Comparison of ENCODE assay signal across 23 mouse cellular contexts in the genomic region with DNA sequence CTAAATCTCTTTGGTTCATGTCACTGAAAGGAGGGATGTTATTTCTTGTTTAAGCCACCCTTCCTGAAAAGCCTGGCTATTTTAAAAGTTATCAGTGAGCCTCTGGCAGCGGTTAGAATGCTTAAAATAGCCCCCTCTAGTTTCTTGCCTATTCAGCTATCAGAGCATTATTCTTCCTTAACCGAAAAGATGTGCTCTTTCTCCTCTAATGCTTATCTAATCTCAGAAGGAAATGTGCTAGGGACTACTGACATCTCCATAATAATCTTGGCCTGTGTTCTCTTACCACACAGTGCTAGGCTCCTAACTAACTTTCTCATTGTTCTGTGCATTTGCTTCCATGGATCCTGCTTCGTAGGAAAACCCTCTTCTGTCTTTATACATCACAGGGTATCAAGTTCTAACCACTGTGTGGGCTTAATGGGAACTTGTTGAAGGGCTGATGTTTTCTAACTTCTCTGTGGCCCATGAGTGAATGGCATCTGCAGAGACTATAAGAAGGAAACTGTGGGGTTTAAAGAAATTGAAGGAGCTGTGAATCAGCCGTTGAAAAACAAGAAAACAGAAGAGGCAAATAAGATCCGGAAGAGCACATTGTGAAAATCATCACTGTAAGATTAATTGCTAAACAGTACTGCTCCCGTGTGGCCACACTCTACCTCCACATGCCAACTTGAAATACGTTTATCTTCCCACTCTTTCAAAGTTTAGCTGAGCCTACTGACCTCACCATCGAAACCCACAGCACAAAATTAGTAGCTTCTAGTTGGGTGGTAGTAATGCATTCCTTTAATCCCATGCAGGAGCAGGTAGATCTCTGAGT. TPM values are rescaled to one million over a fixed set of nuclear protein-coding genes. Genes with fewer than 3 reads are reported as not detected.
A peak's percentile ranks its signal among the peaks of the same experiment; 100 is the strongest.
DNase-seq lines count a peak whose midpoint lies in the region; ATAC-seq lines count a peak whose summit lies in the region.
"Had no signal": no experiment of that assay in that cellular context is flagged by ENCODE, and none has a peak within 500 bp of the region (broad histone marks: within the 10 kb centered on the region; RNA-seq: fewer than 3 reads in every experiment).

No protein-coding gene starts in this region.

- no peak for ATAC-seq in heart, embryonic 14.5 days (ENCODE audit: insufficient number of reproducible peaks, insufficient read depth, low FRiP score, low read depth)
- peak; percentile 59 for ATAC-seq in inflammation-experienced regulatory T-cells, adult 6 months
- ATAC-seq in megakaryocyte-erythroid progenitor cell, adult 5-6 weeks (replicated peaks; ENCODE audit: low FRiP score, low TSS enrichment, poor library complexity, severe bottlenecking), result peak; percentile 72
- ATAC-seq: Patski had no signal

- 36% methylated on average over 8 of the region's 8 CpGs for WGBS in heart, embryonic 14.5 days

- no peak overlapping the region for H3K9ac ChIP-seq in heart, embryonic 14.5 days (ENCODE audit: low read length)
- H3K9ac ChIP-seq: embryonic facial prominence, embryonic 12.5 days; hindbrain, embryonic 15.5 days; neural tube, embryonic 12.5 days had no signal

- peak overlapping the region; percentile 62 to 89 for H3K27ac ChIP-seq in heart, embryonic 14.5 days (replicated peaks in 1 of 2; ENCODE audit: control insufficient read depth in 1 of 2, insufficient read depth in 1 of 2, low read depth in 2 of 2, low read length in 2 of 2)
- H3K27ac ChIP-seq: embryonic facial prominence, embryonic 12.5 days; hindbrain, embryonic 15.5 days; limb, embryonic 10.5 days; macrophage; neural tube, embryonic 12.5 days had no signal

- H3K27me3 ChIP-seq in heart, embryonic 14.5 days (ENCODE audit: control insufficient read depth, insufficient read depth, low read length), result no peaks in the 10 kb centered on the region
- H3K27me3 ChIP-seq: embryonic facial prominence, embryonic 12.5 days; hindbrain, embryonic 15.5 days; neural tube, embryonic 12.5 days; Patski had no signal

- no peaks in the 10 kb centered on the region for H3K9me3 ChIP-seq in heart, embryonic 14.5 days (ENCODE audit: control insufficient read depth, low read length)
- H3K9me3 ChIP-seq: embryonic facial prominence, embryonic 12.5 days; hindbrain, embryonic 15.5 days; limb, embryonic 10.5 days; neural tube, embryonic 12.5 days had no signal

- DNase-seq in heart, postnatal 4 days, result no peak
- peak; percentile 52 for DNase-seq in MEL-GATA-1-ER (ENCODE audit: extremely low read depth, low read depth)
- no peak for DNase-seq in right cerebral cortex, postnatal 36 days (ENCODE audit: low spot score in 2 of 2)
- DNase-seq in gastrocnemius, adult 8-10 months (ENCODE audit: low spot score in 2 of 2), result no peak
- DNase-seq: cerebellum, adult 11 months; cerebellum, postnatal 36 days; gastrocnemius, postnatal 25 days; kidney, adult 8-10 months; kidney, postnatal 4 days; layer of hippocampus, postnatal 36 days; lung, adult 2 months; right cerebral cortex, postnatal 4 days; thymus, adult 2 months had no signal

- H3K4me2 ChIP-seq in heart, embryonic 14.5 days (ENCODE audit: low read length), result peak overlapping the region; percentile 12; the same call in 1 of the 2 replicates
- H3K4me2 ChIP-seq: embryonic facial prominence, embryonic 12.5 days; hindbrain, embryonic 15.5 days; neural tube, embryonic 12.5 days had no signal

- peaks cover under 1 to 15% of the 10 kb centered on the region in 2 experiments; a peak in 3 of 4 replicates for H3K4me1 ChIP-seq in heart, embryonic 14.5 days (ENCODE audit: control insufficient read depth in 2 of 2, insufficient read depth in 2 of 2, low read length in 2 of 2)
- H3K4me1 ChIP-seq: embryonic facial prominence, embryonic 12.5 days; hindbrain, embryonic 15.5 days; limb, embryonic 10.5 days; neural tube, embryonic 12.5 days had no signal

- no peaks in the 10 kb centered on the region for H3K36me3 ChIP-seq in heart, embryonic 14.5 days (ENCODE audit: control insufficient read depth, insufficient read depth, low read length)
- H3K36me3 ChIP-seq: embryonic facial prominence, embryonic 12.5 days; hindbrain, embryonic 15.5 days; limb, embryonic 10.5 days; neural tube, embryonic 12.5 days had no signal

- no peak overlapping the region for H3K4me3 ChIP-seq in heart, embryonic 14.5 days (ENCODE audit: control insufficient read depth in 1 of 2, insufficient read depth in 1 of 2, low read depth in 1 of 2, low read length in 2 of 2)
- H3K4me3 ChIP-seq: embryonic facial prominence, embryonic 12.5 days; hindbrain, embryonic 15.5 days; limb, embryonic 10.5 days; neural tube, embryonic 12.5 days had no signal

RNA-seq across cellular contexts. Expression of gene Tnip3, which starts 53.2 kb away (rescaled TPM):
- polyA plus RNA-seq in heart, embryonic 14.5 days (2014; fragmentation: Nextera tagmentation; extraction: Ambion mirVana), result 0.58 and 1.3 TPM in 2 replicates
- total RNA-seq in heart, postnatal 4 days (2021), result 1 to 10 TPM; 1.4 to 1.8 TPM
- 10 to 100 TPM in 1 of 3 experiments, 1 to 10 TPM in 2; 5.8 to 11.0 (median 7.8) TPM for polyA plus RNA-seq in inflammation-experienced regulatory T-cells, adult 6 months (2017; shearing (Covaris generic))
- 7.1 TPM in 1 of 2 replicates, not detected in the other for total RNA-seq in megakaryocyte-erythroid progenitor cell, adult 5-6 weeks (2014; fragmentation: Nextera tagmentation)
- total RNA-seq in megakaryocyte-erythroid progenitor cell, adult 5-6 weeks (2017), result 4.3 and 8.8 TPM in 2 replicates
- not detected for total RNA-seq in gastrocnemius, adult 8-10 months (2022)
- total RNA-seq: gastrocnemius, postnatal 25 days; layer of hippocampus, postnatal 36 days; midbrain, postnatal 0 days had no signal
- polyA plus RNA-seq: embryonic facial prominence, embryonic 12.5 days; hindbrain, embryonic 15.5 days; limb, embryonic 10.5 days; midbrain, postnatal 0 days; neural tube, embryonic 12.5 days had no signal
